Mouse (Mus musculus): Measurements from ENCODE around the gene Loxl1.

DNA sequence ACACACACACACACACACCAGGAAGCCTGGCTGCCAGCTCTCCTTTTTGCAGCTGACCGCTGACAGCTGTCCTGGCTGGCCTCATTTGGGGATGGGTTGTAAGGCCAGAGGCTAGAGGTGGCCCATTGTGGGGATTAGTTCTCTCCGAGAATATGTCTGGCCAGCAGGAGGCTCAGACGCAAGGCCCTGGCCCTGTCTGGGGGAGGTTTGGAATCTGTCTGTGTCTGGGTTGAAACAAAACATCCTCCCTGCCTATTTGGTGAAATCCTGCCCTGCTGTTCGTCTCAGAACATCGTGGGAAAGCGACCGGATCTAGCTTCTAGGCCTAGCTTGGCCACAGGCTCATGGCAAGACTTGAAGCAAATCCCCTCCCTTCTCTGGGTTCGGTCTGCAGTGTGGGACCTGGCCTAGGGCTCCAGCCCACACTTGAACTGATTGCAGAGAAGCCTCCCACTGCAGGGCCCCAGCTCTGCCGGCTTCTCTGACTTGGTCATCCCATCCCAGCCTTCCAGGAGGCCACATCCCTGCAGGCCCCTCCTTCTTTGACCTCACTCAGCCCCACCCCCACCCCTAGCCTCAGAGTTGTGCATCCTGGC, 17.1 kb downstream of the Loxl1 start:
- no peak for TF ChIP-seq CTCF (IDR thresholded peaks at IDR 0.05; ENCODE audit: insufficient read depth, low read length)
- TF ChIP-seq POLR2A (IDR thresholded peaks at IDR 0.05; ENCODE audit: borderline replicate concordance, extremely low read depth, low read depth, low read length), result no peak

Data from lung, adult 2 months (tissue).